Mouse (Mus musculus) ES-E14 (cell line): ENCODE results near the gene Khdc1c. TPM values are rescaled to one million over a fixed set of nuclear protein-coding genes. Genes with fewer than 3 reads are reported as not detected.

Experiments
- total RNA-seq: library from RNA; depleted of rRNA; stranded (reverse); fragments of 300-350 nt; gene quantifications from 2 replicates; pipeline ENCODE4 v1.2.3, GENCODE M21; 2012; rRNA removed

Gene Khdc1c
- total RNA-seq, 1 experiment, result not detected

Other genes with a start within 250 kb of the Khdc1c start
- gene Tmem14a, start 149.8 kb upstream of the Khdc1c start, total RNA-seq, result 5.7 and 5.8 TPM in 2 replicates
- 4.5 and 11.7 TPM in 2 replicates for gene Gsta3, start 127.7 kb upstream of the Khdc1c start, total RNA-seq
- not detected in 2 replicates for gene Khdc1a, start 18.7 kb upstream of the Khdc1c start, total RNA-seq
- not detected in 2 replicates for gene Khdc1b, start 15.2 kb downstream of the Khdc1c start, total RNA-seq